Mouse (Mus musculus) lung, postnatal 25 days (tissue): Measurements from ENCODE around the gene Slco2b1.

Source experiments
- DNase-seq: peaks from one replicate; pipeline ENCODE4 v3.0.0; 2022; ENCODE audit warnings: low spot score

Gene Slco2b1

DNA sequence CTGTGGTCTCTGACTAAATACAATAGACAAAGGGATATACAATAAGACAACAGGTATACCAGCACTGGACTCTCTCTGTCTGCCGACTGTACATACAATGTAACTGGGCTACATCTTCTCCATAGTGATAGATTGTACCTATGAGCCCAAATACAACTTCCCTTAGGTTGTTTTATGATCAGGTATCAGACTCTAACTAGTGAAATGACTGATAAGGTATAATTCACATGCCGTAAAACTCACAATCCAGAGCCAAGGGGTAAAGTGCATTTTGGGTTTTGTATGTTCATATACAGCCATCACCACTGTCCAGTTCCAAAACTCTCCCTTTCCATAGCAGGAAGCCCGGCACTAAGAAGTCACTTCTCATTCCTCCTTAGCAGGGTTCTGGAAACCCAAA is 17.8 kb downstream of the Slco2b1 start:
- DNase-seq, result no peak

DNA sequence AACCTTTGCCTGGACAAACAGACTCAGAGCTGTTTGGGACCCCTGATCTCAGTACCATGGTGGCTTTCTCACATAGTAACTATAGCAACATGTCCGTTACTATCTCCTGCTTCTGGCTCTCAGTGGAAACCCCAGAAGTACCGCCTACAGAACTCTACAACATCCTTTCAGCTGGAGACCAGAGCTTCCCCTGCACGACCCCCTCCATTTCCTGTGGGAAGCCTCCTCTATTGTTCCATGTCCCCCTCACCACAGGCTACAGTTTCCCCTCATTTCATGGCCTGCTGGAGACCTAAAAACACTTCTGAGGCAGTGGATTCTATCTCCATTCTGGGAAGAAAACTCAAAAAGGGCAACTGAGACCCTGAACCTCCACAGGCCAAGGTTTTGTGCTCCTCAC is 18.7 kb downstream of the Slco2b1 start:
- no peak for DNase-seq

DNA sequence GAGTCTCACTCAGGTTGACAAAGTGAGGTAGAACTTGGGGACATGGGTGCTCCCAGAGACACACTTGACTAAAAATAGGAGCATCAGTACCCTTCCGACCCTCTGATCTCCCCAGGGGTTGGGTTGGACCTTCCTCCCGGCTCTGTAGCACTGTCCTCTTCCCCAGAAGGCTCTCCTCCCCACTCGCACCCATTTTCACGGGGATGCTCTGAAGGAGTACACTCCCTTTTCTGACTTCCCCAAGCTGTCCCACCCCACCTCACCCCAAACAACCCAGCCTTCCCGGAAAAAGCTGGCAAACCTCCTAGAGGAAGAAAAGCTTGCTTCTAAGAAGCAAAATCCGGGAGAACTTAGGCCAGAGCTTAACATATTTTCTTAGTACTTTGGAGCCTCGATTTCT is 20.3 kb downstream of the Slco2b1 start:
- no peak for DNase-seq

DNA sequence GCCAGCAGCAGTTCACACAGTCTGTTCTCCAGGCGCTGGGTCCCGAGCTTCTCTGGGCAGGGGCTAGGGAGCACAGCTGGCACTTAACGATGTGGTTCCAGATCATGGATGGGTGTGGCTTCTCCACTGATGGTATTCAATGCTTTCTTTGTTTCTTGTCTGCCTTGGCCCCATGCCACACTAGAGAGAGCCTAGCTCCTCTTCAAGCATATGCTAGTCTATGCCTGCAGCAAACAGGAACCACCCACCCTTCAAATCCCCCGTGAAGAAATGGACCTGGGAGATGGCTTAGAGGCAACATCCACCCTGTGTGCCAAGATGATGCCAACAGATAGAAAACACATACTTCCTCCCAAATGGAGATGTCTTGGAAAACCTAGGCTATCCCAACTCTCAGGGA is 27.1 kb downstream of the Slco2b1 start:
- no peak for DNase-seq

DNA sequence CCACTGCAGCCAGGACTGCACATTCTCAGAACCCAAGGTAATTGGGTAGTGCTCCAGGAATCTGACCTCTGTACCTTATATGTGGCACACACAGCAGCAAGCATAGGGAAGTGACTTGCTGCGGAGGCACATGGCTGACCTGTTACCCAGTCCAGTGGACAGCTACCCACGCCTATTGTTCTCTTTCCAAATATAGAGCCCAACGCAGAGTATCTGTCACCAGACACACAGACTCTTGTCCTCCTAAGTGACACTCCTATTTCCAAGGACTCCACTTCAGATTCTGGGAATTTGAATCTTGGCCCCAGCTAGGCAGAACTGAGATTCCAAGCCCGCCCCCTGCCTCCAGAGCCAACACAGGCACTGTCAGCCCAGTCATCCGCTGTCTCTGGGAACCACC is 30.4 kb downstream of the Slco2b1 start:
- DNase-seq, result peak; percentile 48

DNA sequence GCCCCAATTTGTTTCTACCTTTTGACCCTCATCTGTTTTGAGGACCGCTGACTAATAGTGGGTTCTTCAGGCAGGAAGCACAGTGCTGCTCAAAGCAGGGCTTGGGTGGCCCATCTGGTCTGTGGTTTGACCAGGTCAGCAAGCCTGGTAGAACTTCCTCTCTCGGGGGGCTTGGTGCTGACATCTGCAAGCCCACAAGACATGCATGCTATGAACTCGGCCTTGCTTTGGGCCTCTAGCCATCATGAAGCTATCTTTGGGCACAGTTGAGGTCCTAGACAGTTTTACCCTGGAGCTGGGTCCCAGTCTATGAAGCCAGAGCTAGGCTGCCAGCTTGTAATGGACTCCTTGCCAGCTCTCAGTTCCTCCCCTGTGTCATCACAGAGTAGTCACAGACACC is 36.2 kb downstream of the Slco2b1 start:
- peak; percentile 47 for DNase-seq

DNA sequence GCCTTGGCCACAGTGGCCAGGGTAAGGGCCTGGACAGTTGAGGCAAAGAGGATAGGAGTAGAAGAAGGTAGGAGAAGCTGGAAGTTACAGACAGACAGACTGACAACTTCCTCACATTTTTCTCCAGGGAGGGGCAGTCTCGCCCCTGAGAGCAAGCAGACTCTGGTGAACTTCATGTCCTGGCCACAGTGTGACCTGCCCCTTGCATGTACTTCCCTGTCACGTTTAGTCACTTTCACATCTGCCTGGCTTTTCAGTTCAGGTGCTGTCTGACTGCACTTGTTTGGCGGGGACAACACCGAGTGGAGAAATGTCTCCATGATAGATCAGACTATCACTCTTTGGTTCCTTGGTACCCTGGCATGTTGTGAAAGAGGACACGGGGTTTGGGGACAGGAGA is 36.9 kb downstream of the Slco2b1 start:
- peak; percentile 26 for DNase-seq

DNA sequence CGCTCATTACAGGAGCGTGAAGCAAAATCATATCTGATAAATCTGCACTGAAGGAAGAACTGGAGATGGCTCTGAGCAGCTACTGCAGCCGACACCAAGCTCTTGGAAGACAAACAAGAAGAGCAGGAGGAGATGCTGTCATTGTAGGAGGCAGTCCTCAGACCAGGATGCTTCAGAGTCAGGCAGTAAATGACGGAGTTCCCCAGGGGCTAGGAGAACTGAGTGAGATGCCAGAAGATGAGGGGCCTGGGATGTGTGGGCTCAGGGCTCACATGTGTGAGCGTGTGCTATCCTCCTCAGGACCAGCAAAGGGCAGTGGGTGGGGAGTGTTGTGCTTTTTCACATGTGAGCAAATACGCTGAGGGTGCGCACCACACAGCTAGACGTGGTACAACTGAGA is 38.0 kb downstream of the Slco2b1 start:
- DNase-seq, result no peak

DNA sequence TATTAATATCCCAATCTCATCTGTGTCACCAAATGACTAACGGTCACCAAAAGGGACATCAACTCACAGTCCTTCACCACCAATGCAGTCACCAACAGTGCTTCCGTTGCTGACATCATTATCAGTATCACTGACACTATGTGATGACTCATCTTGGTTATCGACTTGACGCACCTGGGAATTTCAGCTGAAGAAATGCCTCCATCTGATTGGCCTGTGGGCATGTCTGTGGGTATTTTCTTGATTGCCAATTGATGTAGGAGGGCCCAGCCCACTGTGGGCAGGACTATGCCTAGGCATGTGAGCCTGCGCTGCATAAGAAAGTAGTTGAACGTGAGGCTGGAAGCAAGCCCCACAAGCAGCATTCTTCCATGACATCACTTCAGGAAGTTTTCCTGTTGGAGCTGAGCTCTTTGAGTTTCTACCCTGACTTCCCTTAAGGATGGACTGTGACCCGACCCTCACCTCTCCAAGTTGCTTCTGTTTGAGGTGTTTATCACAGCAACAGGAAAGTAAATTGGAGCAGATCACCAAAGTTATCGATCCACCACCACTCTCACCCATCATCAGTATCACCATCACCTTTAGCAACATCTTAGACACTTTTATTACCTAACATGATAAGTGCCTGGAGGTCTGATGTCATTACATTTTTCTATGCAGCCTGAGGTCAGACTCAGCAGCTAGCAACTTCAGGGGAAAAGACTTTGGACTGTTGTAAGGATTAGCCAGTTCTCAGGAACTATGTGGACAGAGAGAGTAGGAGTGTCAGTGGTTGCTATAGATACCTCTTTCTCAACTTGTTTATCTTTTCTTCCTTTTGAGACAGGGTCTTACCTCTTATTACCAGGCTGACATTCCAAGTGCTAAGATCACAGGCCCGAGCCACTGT is 39.4 kb downstream of the Slco2b1 start:
- DNase-seq, result no peak

DNA sequence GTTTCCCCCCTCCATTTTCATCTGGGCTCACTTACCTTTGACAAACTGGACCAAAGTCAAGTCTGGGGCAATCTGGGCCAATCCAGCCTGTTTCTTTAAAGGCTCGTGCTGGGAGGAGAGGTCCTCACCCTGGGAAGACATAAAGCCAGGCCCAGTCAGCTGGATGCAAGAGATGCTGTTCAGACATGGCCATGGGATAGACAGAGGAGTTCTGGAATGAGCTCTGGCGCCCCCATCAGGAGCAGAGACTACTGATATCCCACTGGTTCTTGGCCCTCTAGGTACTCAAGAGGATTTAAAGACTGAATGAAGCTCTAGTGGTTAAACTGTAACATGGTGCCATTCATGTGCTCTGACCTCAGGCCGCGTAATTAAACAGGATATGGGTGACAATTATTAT is 40.2 kb downstream of the Slco2b1 start:
- no peak for DNase-seq

DNA sequence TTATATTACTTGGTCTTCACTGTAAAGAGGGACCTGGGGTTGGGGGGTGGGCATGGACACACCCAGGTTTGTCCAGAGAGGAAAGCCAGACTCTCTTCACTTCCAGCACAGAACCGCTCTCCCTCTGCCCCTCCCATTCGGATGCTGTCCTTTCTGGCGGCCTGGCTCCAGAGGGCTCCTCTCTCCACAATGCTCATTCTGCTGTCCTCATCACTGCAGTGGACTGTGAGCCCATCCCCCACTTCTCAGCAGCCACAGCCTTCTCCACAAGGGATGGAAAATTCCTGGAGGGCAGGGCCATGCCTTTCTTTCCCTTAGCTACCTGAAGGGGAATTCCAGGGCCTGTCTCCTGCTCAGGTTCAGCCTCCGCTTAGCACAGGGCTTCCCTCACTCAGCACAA is 42.3 kb downstream of the Slco2b1 start:
- peak; percentile 23 for DNase-seq

DNA sequence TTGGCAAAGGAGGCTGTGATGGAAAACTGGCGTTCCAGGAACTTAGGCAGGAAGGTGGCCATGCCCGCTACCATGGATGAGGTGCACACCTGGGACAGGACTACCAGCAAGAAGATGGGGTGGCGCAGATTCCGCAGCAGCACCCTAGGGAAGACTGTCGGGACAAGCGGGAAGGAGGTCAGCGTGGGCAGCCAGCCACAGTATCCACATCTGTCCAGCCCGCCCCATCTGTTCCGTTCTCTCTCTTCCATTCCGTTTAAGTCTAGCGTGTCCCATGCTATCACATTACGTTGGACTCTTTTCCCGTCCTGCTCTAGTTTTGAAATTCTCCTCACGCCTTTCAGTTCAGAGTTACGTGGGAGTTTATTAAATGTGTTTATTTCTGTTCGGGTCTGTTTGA is 44.0 kb downstream of the Slco2b1 start:
- no peak for DNase-seq

DNA sequence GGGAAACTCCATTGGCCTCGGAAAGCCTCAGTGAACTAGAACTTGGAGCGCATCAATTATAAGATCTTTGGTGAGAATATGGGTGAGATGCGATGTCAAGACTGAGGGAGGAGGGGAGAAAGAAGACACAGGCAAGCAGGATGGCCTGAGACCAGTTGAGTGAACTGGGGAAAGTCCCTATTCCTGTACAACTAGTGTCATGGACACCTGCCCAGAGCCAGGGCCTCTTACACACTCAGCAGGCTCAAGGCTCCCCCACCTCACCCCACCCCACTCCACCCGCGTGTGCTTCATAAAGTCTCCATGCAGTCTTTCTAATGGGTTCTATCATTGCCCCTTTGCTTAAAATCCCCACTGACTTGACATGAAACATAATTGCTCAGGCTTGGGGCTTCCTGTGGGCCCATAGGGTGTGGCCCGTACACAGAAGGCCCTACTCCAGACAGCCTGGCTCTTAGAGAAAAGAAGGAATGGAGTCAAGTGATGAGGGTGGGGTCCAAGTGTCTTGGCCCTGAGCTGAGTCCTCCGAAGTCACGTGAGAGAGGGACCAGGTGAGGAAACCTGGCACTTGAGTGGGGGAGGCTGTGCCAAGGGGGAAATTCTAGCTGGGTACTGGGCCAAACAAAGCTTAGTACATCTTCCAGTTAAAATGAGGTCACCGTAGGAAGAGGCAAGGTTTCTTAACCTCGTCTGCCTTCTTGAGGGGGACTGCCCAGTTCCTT is 45.2 kb downstream of the Slco2b1 start:
- DNase-seq, result peak; percentile 52

DNA sequence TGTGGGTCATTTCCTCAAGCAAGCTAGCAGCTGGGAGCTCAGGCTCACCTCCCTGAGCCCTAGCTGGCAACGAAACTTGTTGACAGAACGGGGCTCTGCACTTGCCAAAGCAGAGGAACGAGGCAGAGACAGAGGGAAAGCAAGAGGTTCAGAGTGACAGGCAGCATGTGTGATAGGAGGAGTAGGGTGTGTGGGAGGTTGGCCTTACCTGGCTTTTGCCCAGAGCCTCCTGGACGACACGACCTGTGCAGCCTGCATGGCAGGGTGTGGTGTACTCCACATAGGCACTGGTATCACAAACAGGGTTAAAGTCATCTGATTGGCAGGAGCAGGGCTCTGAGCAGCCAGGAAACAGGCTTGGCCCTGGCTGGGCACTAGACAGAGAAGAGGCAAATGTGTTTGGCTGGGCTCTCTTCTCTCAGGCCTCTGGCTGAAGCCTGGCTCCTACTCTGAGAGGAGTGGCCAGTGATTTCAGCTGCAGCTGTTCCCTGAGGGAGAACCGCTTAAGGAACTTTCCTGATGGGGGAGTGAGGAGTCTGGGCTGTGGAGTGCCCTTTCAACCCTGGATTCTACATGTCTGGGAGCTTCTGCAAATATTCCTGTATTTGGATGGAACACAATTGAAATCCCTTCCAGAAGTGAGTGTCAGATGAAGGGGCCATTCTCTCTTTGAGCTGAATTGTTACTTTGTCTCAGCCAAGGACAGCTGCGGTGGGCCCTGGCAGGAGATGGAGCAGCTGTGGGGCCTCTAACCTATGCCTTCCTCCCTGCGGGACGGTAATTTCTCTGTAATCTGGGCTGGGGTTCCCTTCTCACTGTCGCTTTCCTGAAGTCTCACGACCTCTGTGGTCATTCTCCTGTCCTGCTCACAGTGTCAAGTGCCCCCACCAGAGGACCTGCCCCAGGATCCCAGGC is 46.3 kb downstream of the Slco2b1 start:
- DNase-seq, result peak; percentile 69

DNA sequence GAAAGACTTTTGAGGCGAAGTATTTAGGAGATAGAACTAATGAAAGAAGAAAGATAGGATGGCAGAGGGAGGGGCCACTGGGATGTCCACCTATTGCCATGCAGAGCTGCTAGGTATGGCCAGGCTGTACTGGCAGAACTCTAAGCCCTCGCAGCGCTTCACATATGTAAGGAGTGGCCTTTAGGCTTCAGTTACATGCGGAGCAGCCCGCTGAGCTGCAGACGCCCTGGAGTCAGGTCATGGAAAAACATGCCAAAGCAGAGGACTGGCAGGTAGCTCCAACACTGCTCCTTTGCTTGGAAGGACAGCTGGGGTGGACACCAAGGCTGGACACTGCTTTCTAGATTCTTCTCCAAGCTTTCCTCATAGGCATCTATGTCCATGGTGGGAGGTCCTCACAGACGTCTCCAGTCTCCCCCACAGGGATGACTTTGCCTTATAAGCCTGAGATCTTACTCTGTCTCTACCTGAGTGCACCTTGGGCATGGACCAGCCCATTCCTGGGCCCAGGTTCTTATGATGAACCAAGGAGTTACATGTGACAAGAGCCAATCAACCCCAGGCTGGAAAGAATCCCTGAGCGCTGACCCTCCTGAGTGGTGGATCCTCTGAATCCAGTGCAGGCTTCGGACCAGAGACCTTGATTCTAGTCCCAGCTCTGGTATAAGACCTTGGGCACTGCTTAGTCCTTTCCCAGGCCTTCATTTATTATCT is 47.5 kb downstream of the Slco2b1 start:
- no peak for DNase-seq

DNA sequence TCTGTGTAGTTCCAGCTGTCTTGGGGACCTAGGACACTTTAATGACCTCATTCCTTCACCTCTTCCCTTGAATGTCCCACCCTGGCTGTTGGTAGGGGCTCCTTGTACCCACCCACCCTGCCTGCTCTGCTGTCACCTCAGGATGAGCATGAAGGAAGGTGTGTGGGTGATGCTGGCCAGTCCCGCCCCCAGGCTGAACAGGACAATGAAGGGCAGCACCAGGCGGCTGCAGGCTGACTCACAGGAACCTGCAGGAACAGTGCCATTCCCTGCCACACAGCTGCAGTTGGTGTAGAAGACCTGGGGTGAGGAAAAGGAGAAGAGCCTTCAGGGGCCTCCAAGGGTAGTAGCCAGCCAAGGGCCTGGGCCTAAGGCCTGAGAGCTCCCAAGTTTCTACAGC is 48.8 kb downstream of the Slco2b1 start:
- no peak for DNase-seq

DNA sequence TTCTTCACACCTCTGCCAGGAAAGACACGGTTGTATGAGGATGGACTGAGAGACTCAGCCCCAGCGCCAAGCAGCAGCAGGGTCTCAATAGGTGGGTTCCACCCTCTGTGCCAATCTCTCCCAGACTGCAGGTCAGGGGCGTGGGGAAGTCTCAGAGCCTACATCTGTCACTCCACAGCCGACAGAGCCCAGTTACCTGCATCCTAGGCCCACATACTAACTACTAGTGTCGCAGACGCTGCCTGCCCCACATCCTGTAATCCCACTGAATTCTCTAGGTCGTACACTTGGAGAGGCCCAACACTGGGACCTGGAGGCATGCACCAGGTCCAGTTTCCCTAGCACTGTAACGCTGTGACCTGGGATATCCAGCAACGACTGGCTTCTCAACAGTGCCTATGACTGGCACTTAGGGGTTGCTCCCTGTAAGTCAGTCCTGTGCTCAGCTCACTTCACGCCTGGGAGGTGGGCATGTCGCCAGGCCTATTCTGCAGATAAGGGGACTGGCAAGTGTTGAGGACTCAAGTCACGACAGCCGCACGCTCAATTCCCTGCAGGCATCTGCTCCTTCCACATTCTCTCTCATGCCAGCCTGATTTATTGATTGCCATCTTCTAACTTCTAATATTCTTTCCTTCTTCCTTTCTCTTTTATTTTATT is 49.4 kb downstream of the Slco2b1 start:
- DNase-seq, result no peak

DNA sequence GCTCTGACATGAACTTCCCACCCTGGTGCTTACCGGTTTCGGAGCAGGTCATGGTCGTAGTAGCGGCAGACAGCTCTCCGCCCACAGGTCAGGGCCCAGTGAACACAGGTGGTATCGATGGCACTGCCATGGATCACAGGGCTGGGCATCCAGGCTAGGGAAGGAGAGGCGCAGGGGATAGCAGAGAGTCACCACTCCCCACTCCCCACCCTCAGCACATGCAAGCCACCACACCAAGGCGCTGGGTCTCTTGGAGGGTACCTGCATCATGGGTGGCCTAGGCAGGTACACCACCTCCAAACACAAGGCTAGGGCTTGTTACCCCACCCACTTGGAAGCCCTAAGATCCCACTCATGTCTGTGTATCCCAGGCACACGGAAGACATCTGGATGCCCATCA is 50.1 kb downstream of the Slco2b1 start:
- no peak for DNase-seq

DNA sequence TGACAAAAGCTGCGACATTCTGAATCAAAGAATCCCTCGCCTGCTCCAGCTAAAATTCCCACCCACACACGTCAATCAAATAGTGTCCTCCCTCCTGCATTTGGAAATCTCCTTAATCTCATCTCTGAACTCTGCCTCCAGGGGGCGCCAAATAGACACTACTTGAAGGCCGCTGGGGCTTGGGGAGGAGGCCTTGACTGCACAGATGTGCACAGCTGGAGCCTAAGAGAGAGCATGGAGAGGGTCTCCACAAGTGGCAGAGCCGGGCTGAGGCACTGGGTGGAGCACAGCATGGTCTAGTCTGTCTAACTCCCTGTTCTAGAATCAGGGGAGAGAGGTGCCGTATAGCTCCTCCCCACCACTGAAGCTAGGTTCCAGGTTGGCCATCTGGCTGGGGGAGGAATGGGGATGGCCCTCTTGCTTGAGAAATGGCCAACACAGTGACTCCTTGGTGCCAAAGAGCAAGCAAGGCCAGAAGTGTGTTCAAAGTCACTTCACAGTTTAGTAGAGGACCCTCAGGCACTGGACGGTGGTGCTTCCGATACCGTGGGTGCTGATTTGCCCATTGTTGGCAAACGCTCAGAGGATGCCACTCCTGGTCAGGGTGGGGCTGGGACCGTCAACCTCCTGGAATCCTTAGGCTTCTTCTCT is 51.6 kb downstream of the Slco2b1 start:
- peak; percentile 74 for DNase-seq

DNA sequence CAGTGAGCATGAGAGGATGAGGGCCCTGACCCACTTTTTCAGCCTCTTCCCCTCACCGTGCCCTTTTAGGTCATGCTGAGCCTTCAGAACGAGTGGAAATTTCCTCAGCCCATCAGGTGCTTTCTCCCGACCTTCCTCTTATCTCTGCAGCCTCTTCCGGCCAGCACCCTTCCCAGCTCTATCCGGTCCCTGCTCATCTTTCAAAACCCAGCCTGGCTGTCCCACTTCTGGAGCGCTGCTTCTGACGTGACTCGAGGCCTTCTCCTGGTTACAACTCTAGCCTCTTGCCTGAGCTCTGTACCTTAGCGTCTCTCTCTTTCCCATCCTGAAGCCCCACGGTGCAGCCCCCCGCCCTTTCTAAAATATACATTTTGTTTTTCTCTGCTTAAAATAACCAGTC is 56.9 kb downstream of the Slco2b1 start:
- no peak for DNase-seq

DNA sequence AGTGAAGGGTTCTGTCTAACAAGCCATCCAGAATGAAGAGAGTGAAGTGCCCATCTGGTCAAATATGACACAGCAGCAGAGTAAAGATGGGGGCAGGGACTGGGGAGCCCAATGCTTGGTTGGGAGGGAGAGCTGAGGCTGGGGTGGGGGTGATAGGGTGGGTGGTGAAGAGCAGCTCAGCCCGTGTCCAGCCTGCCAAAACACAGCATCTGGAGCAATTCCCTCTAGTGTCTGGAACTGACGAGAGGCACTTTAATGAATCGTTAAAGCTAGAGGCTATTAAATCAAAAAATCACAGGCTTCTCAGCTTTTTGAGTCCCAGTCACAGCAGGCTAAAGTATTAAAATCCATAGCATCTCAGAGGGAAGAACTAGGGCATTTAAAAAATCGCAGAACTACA is 61.6 kb downstream of the Slco2b1 start:
- DNase-seq, result no peak
